Mouse (Mus musculus): ENCODE measurements around the gene Trp53inp2.

- TF ChIP-seq EP300 (IDR thresholded peaks at IDR 0.05; ENCODE audit: low read depth in 1 of 2, low read length in 2 of 2) (no peak), MAX (IDR thresholded peaks at IDR 0.05; ENCODE audit: low read length) (no peak; the same call in 1 of the 2 replicates), POLR2A (IDR thresholded peaks at IDR 0.05; ENCODE audit: control insufficient read depth in 1 of 2, insufficient read depth in 1 of 2, low read depth in 1 of 2, low read length in 2 of 2, poor library complexity in 1 of 2) (peak; percentile 84), ZKSCAN1 (IDR thresholded peaks at IDR 0.05; ENCODE audit: low read depth, low read length) (no peak), ELF1 (IDR thresholded peaks at IDR 0.05; ENCODE audit: low read depth, low read length) (peak; percentile 98), GATA1 (IDR thresholded peaks at IDR 0.05; ENCODE audit: low read depth, low read length) (no peak), TAL1 (IDR thresholded peaks at IDR 0.05; ENCODE audit: low read length) (no peak), E2F4 (IDR thresholded peaks at IDR 0.05; ENCODE audit: borderline replicate concordance, low read depth, low read length) (0 out of 2 replicates have a peak, but pooled peaks have one; percentile 33), MYC (IDR thresholded peaks at IDR 0.05; ENCODE audit: low read depth, low read length) (peak; percentile 77; the same call in 1 of the 2 replicates), ZC3H11A (IDR thresholded peaks at IDR 0.05; ENCODE audit: low read depth, low read length) (no peak)
Observed at GRCm38 (mm10) chr2:155356971-155357591, 23.8 kb upstream of the Trp53inp2 start, which contains the start of gene Pigu.

Data from MEL (cell line).